Mouse (Mus musculus): ENCODE measurements around the gene Tapbpl. TPM values are rescaled to one million over a fixed set of nuclear protein-coding genes. Genes with fewer than 3 reads are reported as not detected.

Gene Tapbpl
- polyA plus RNA-seq, 1 experiment from 2014 or later: 18.2 TPM

- ChIA-PET POLR2A (interaction anchor here (0.9 to 1.0 kb wide), 2 partner anchors 9 to 60 kb away, joined by 3 to 4 read pairs; no protein-coding TSS in a partner anchor), CTCF (interaction anchor here (0.8 to 2.0 kb wide), 7 partner anchors 8 to 49 kb away, joined by 3 to 6 read pairs (median 5); partner anchors contain the start of gene Vamp1)
- ATAC-seq: no peak
Measured at GRCm38 (mm10) chr6:125225518-125226115, 6.0 kb downstream of the Tapbpl start.

GRCm38 (mm10) chr6:125222577-125222976 lies 9.1 kb downstream of the Tapbpl start:
- POLR2A ChIA-PET: interaction anchor here (1.1 kb wide), 1 partner anchor 12 kb away, joined by 3 read pairs; no protein-coding TSS in a partner anchor
- TF ChIP-seq CTCF (IDR thresholded peaks at IDR 0.05): no peak
- H3K27me3 ChIP-seq: no peaks in the 10 kb centered on the region
- CTCF ChIA-PET: interaction anchor here (1.2 kb wide), 1 partner anchor 49 kb away, joined by 3 read pairs; no protein-coding TSS in a partner anchor
- in situ Hi-C loops (cut with MboI; ENCODE audit: low pct_unique_long_range_greater_than_20kb): no loop called here
- ATAC-seq (no peak), DNase-seq (ENCODE audit: low read depth, low spot score) (no peak)

More at GRCm38 (mm10) chr6:125225518-125226115, 6.0 kb downstream of the Tapbpl start:
- no peak for DNase-seq (ENCODE audit: low read depth, low spot score)
- no peak for TF ChIP-seq CTCF (IDR thresholded peaks at IDR 0.05)
- in situ Hi-C loops (cut with MboI; ENCODE audit: low pct_unique_long_range_greater_than_20kb): no loop called here
- H3K27me3 ChIP-seq: no peaks in the 10 kb centered on the region

GRCm38 (mm10) chr6:125222146-125222545 lies 9.5 kb downstream of the Tapbpl start:
- CTCF ChIA-PET: no interaction called here
- ATAC-seq (no peak), DNase-seq (ENCODE audit: low read depth, low spot score) (no peak)
- no peak for TF ChIP-seq CTCF (IDR thresholded peaks at IDR 0.05)
- POLR2A ChIA-PET: no interaction called here
- H3K27me3 ChIP-seq: no peaks in the 10 kb centered on the region
- in situ Hi-C loops (cut with MboI; ENCODE audit: low pct_unique_long_range_greater_than_20kb): no loop called here

- TF ChIP-seq CTCF (IDR thresholded peaks at IDR 0.05): no peak
- POLR2A ChIA-PET: no interaction called here
- DNase-seq (ENCODE audit: low read depth, low spot score) (no peak), ATAC-seq (no peak)
- H3K27me3 ChIP-seq: no peaks in the 10 kb centered on the region
- in situ Hi-C loops (cut with MboI; ENCODE audit: low pct_unique_long_range_greater_than_20kb): no loop called here
- CTCF ChIA-PET: interaction anchor here (3.5 kb wide), 1 partner anchor 50 kb away, joined by 17 read pairs; no protein-coding TSS in a partner anchor
Measured at GRCm38 (mm10) chr6:125221115-125221745, 10.4 kb downstream of the Tapbpl start.

- H3K27me3 ChIP-seq: no peaks in the 10 kb centered on the region
- no peak for ATAC-seq
- no peak for DNase-seq (ENCODE audit: low read depth, low spot score)
- CTCF ChIA-PET: interaction anchor here (0.7 to 3.5 kb wide), 16 partner anchors 8 to 76 kb away, joined by 3 to 17 read pairs (median 4); partner anchors contain the start of genes Cd27, Gapdh and Tapbpl
- POLR2A ChIA-PET: no interaction called here
- no peak for TF ChIP-seq CTCF (IDR thresholded peaks at IDR 0.05)
- in situ Hi-C loops (cut with MboI; ENCODE audit: low pct_unique_long_range_greater_than_20kb): loop anchor here (5.0 kb wide), 1 partner anchor 53 kb away; no protein-coding TSS in a partner anchor
Measured at GRCm38 (mm10) chr6:125218963-125219362, 12.7 kb downstream of the Tapbpl start.

GRCm38 (mm10) chr6:125217899-125218298 lies 13.8 kb downstream of the Tapbpl start:
- ChIA-PET POLR2A (interaction anchor here (0.6 kb wide), 1 partner anchor 20 kb away, joined by 3 read pairs; no protein-coding TSS in a partner anchor), CTCF (interaction anchor here (1.1 to 3.5 kb wide), 7 partner anchors 9 to 54 kb away, joined by 3 to 17 read pairs (median 4); partner anchors contain the start of genes Gapdh and Tapbpl)
- no peak for TF ChIP-seq CTCF (IDR thresholded peaks at IDR 0.05)
- no peak for ATAC-seq
- DNase-seq (ENCODE audit: low read depth, low spot score): no peak
- in situ Hi-C loops (cut with MboI; ENCODE audit: low pct_unique_long_range_greater_than_20kb): loop anchor here (5.0 kb wide), 1 partner anchor 54 kb away; no protein-coding TSS in a partner anchor
- no peaks in the 10 kb centered on the region for H3K27me3 ChIP-seq

GRCm38 (mm10) chr6:125216898-125217297 lies 14.8 kb downstream of the Tapbpl start:
- ChIA-PET CTCF (interaction anchor here (0.6 to 2.1 kb wide), 3 partner anchors 12 to 59 kb away, joined by 3 to 10 read pairs (median 6); no protein-coding TSS in a partner anchor), POLR2A (interaction anchor here (0.9 to 1.6 kb wide), 2 partner anchors 9 to 15 kb away, joined by 3 to 4 read pairs; partner anchors contain the start of gene Tapbpl)
- in situ Hi-C loops (cut with MboI; ENCODE audit: low pct_unique_long_range_greater_than_20kb): loop anchor here (5.0 kb wide), 1 partner anchor 55 kb away; no protein-coding TSS in a partner anchor

GRCm38 (mm10) chr6:125215148-125215954 lies 16.3 kb downstream of the Tapbpl start, which contains the start of gene Vamp1:
TSS of gene Vamp1 (plus strand) at chr6:125215551.
- ChIA-PET POLR2A (interaction anchor here (1.6 kb wide), 1 partner anchor 17 kb away, joined by 4 read pairs; the partner anchor contains the start of gene Tapbpl), CTCF (interaction anchor here (1.1 to 2.1 kb wide), 5 partner anchors 10 to 60 kb away, joined by 3 to 10 read pairs (median 6); no protein-coding TSS in a partner anchor)
- no peak for TF ChIP-seq CTCF (IDR thresholded peaks at IDR 0.05)
- in situ Hi-C loops (cut with MboI; ENCODE audit: low pct_unique_long_range_greater_than_20kb): loop anchor here (5.0 kb wide), 1 partner anchor 57 kb away; no protein-coding TSS in a partner anchor
- DNase-seq (ENCODE audit: low read depth, low spot score) (peak; percentile 97), ATAC-seq (peak; percentile 96)
- H3K27me3 ChIP-seq: peaks cover 10% of the 10 kb centered on the region

More at GRCm38 (mm10) chr6:125216898-125217297, 14.8 kb downstream of the Tapbpl start:
- DNase-seq (ENCODE audit: low read depth, low spot score) (no peak), ATAC-seq (no peak)
- no peak for TF ChIP-seq CTCF (IDR thresholded peaks at IDR 0.05)
- no peaks in the 10 kb centered on the region for H3K27me3 ChIP-seq

GRCm38 (mm10) chr6:125213715-125214114 lies 17.9 kb downstream of the Tapbpl start:
- CTCF ChIA-PET: interaction anchor here (1.1 kb wide), 1 partner anchor 11 kb away, joined by 3 read pairs; no protein-coding TSS in a partner anchor

More at GRCm38 (mm10) chr6:125213715-125214114, 17.9 kb downstream of the Tapbpl start:
- TF ChIP-seq CTCF (IDR thresholded peaks at IDR 0.05): no peak
- POLR2A ChIA-PET: interaction anchor here (0.6 kb wide), 1 partner anchor 62 kb away, joined by 4 read pairs; no protein-coding TSS in a partner anchor
- in situ Hi-C loops (cut with MboI; ENCODE audit: low pct_unique_long_range_greater_than_20kb): no loop called here
- ATAC-seq: no peak
- peaks cover 17% of the 10 kb centered on the region for H3K27me3 ChIP-seq
- no peak for DNase-seq (ENCODE audit: low read depth, low spot score)
